Comparison of ENCODE assay signal across 17 mouse cellular contexts in genomic region chr1:38442479-38442878, GRCm38 (mm10).
DNase-seq lines count a peak whose midpoint lies in the region; ATAC-seq lines count a peak whose summit lies in the region.
"Had no signal": no experiment of that assay in that cellular context is flagged by ENCODE, and none has a peak within 500 bp of the region (broad histone marks: within the 10 kb centered on the region; RNA-seq: fewer than 3 reads in every experiment).

No protein-coding gene starts in this region.

- no peaks in the 10 kb centered on the region for H3K36me3 ChIP-seq in heart, embryonic 13.5 days
- H3K36me3 ChIP-seq in liver, embryonic 11.5 days (ENCODE audit: control insufficient read depth, insufficient read depth, low read length), result no peaks in the 10 kb centered on the region
- H3K36me3 ChIP-seq: embryonic facial prominence, embryonic 13.5 days; midbrain, embryonic 15.5 days had no signal

- no peaks in the 10 kb centered on the region for H3K9me3 ChIP-seq in heart, embryonic 13.5 days
- no peaks in the 10 kb centered on the region for H3K9me3 ChIP-seq in liver, embryonic 11.5 days (ENCODE audit: control insufficient read depth, low read length)
- H3K9me3 ChIP-seq: embryonic facial prominence, embryonic 13.5 days; limb, embryonic 13.5 days; midbrain, embryonic 15.5 days had no signal

- H3K4me1 ChIP-seq in heart, embryonic 13.5 days, result peaks cover 78% of the 10 kb centered on the region
- peaks cover 20% of the 10 kb centered on the region for H3K4me1 ChIP-seq in liver, embryonic 11.5 days (replicated peaks; ENCODE audit: control insufficient read depth, insufficient read depth, low read length)

- H3K4me3 ChIP-seq in heart, embryonic 13.5 days, result no peak overlapping the region
- H3K4me3 ChIP-seq in liver, embryonic 11.5 days (ENCODE audit: low read depth, low read length), result no peak overlapping the region
- H3K4me3 ChIP-seq: embryonic facial prominence, embryonic 13.5 days; limb, embryonic 13.5 days; midbrain, embryonic 15.5 days had no signal

- 29% methylated on average over 9 of the region's 9 CpGs for WGBS in heart, embryonic 13.5 days
- 53% methylated on average over 9 of the region's 9 CpGs for WGBS in liver, embryonic 11.5 days

- no peak for DNase-seq in heart, adult 18-20 months
- DNase-seq in spleen, adult 12 weeks (ENCODE audit: low spot score), result peak; percentile 17
- DNase-seq in spleen, adult 18-20 months, result no peak
- no peak for DNase-seq in liver, embryonic 11.5 days (ENCODE audit: low spot score)
- no peak for DNase-seq in gastrocnemius, postnatal 25 days
- no peak for DNase-seq in thymus, adult 18-20 months
- DNase-seq: cerebellum, adult 9-10 months; gastrocnemius, postnatal 10 days; kidney, postnatal 36 days; layer of hippocampus, postnatal 36 days; lung, postnatal 14 days; thymus, postnatal 14 days had no signal

- ATAC-seq in heart, embryonic 13.5 days (ENCODE audit: extremely low read depth, insufficient number of reproducible peaks, low FRiP score, low TSS enrichment), result no peak
- peak; percentile 79 for ATAC-seq in liver, embryonic 11.5 days (replicated peaks; ENCODE audit: low FRiP score)
- ATAC-seq: forebrain, embryonic 16.5 days; midbrain, embryonic 15.5 days had no signal

- H3K27ac ChIP-seq in heart, embryonic 13.5 days (replicated peaks), result peak overlapping the region; percentile 91
- H3K27ac ChIP-seq in liver, embryonic 11.5 days (ENCODE audit: low read depth, low read length), result no peak overlapping the region
- H3K27ac ChIP-seq: embryonic facial prominence, embryonic 13.5 days; limb, embryonic 13.5 days; midbrain, embryonic 15.5 days had no signal

- H3K4me2 ChIP-seq in heart, embryonic 13.5 days, result peak overlapping the region; percentile 51
- no peak overlapping the region for H3K4me2 ChIP-seq in liver, embryonic 11.5 days
- H3K4me2 ChIP-seq: embryonic facial prominence, embryonic 13.5 days; limb, embryonic 13.5 days; midbrain, embryonic 15.5 days had no signal

- no peaks in the 10 kb centered on the region for H3K27me3 ChIP-seq in heart, embryonic 13.5 days (replicated peaks)
- H3K27me3 ChIP-seq in liver, embryonic 11.5 days (replicated peaks; ENCODE audit: control insufficient read depth, insufficient read depth, low read length), result no peaks in the 10 kb centered on the region
- H3K27me3 ChIP-seq: embryonic facial prominence, embryonic 13.5 days; limb, embryonic 13.5 days; midbrain, embryonic 15.5 days had no signal

- no peak overlapping the region for H3K9ac ChIP-seq in heart, embryonic 13.5 days
- H3K9ac ChIP-seq in liver, embryonic 11.5 days (ENCODE audit: low read depth, low read length), result no peak overlapping the region
- H3K9ac ChIP-seq: embryonic facial prominence, embryonic 13.5 days; limb, embryonic 13.5 days; midbrain, embryonic 15.5 days had no signal
